Mouse (Mus musculus) intestine, postnatal 0 days (tissue): ENCODE measurements at regions not wholly inside any gene's neighbourhood (a gene's known extent, or its start where the extent isn't known, plus 50 kb on each side); places are given as distances from the start of the nearest gene placed in this dataset.

ENCODE experiments used
- ATAC-seq: fragments of 200-750 bp; cut with Nextera tagmentation; 2 replicates; pipeline ENCODE4 v1.8.0; 2017; ENCODE audit warnings: mild to moderate bottlenecking, moderate TSS enrichment, moderate library complexity
- H3K27ac ChIP-seq: fragments of 300-500 bp; sonication (generic); 2 replicates; pipeline ENCODE4 v1.5.1; 2014; ENCODE audit warnings: mild to moderate bottlenecking, low read depth, low read length, moderate library complexity
- H3K27me3 ChIP-seq: fragments of 300-500 bp; sonication (generic); replicated peaks from 2 replicates; pipeline ENCODE4 v1.6.1; 2014; ENCODE audit warnings: low read length, mixed read lengths; ENCODE audit not compliant: control insufficient read depth, insufficient read depth
- H3K36me3 ChIP-seq: fragments of 300-500 bp; sonication (generic); 2 replicates; pipeline ENCODE4 v1.6.1; 2014; ENCODE audit warnings: mild to moderate bottlenecking, moderate library complexity; ENCODE audit not compliant: control insufficient read depth, insufficient read depth
- H3K4me1 ChIP-seq: fragments of 300-500 bp; sonication (generic); replicated peaks from 2 replicates; pipeline ENCODE4 v1.6.1; 2014; ENCODE audit warnings: antibody characterized with exemption, low read length, mixed read lengths; ENCODE audit not compliant: control insufficient read depth, insufficient read depth
- H3K4me2 ChIP-seq: fragments of 300-500 bp; sonication (generic); replicated peaks from 2 replicates; pipeline ENCODE4 v1.6.1; 2014; ENCODE audit warnings: low read depth, mild to moderate bottlenecking, moderate library complexity
- H3K4me3 ChIP-seq: fragments of 300-500 bp; sonication (generic); 2 replicates; pipeline ENCODE4 v1.5.1; 2014; ENCODE audit warnings: low read depth, low read length
- H3K9ac ChIP-seq: fragments of 300-500 bp; sonication (generic); 2 replicates; pipeline ENCODE4 v1.6.1; 2014; ENCODE audit warnings: mild to moderate bottlenecking, low read depth, low read length
- H3K9me3 ChIP-seq: fragments of 300-500 bp; sonication (generic); 2 replicates; pipeline ENCODE4 v1.6.1; 2016; ENCODE audit warnings: mixed run types; ENCODE audit not compliant: control insufficient read depth
- CTCF ChIP-seq: sonication (generic); IDR thresholded peaks from 2 replicates; pipeline ENCODE4 v1.5.1; 2016; ENCODE audit warnings: low read depth, mild to moderate bottlenecking, control low read depth, antibody characterized with exemption, moderate library complexity
- WGBS: fragments of 180-500 bp; shearing (Covaris S2); extraction: QIAGEN DNeasy Blood & Tissue Kit; methylation state at CpG from one replicate; pipeline ENCODE4 v1.1.7; 2014; 5-methylcytosine and 5-hydroxymethylcytosine counted together

DNA sequence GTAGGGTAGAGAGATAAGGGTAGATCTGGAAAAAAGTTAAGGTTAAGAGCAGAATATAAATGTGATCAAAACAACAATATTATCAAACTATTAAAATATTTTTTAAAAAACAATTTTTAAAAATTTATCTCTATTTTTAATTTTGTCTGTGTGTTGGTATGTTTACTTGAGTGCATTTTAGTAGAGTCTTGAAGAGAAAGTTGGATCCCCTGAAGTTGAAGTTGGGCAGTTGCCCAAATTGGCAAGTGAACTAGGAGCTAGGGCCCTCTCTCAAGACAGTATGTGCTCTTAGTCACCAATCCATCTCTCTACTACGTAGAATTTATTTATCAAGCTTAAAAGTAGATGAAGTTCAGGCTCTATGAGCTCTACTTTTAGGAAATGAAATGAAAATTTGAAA, 59.9 kb downstream of the Adamts1 start:
- H3K4me2 ChIP-seq: no peak overlapping the region
- no peak overlapping the region for H3K9ac ChIP-seq
- no peaks in the 10 kb centered on the region for H3K36me3 ChIP-seq
- H3K4me1 ChIP-seq: no peaks in the 10 kb centered on the region
- ATAC-seq: no peak
- H3K27ac ChIP-seq: no peak overlapping the region
- H3K9me3 ChIP-seq: no peaks in the 10 kb centered on the region
- WGBS: 74% methylated on average over 1 of the region's 1 CpGs
- no peak overlapping the region for H3K4me3 ChIP-seq
- no peaks in the 10 kb centered on the region for H3K27me3 ChIP-seq
- TF ChIP-seq CTCF: no peak

DNA sequence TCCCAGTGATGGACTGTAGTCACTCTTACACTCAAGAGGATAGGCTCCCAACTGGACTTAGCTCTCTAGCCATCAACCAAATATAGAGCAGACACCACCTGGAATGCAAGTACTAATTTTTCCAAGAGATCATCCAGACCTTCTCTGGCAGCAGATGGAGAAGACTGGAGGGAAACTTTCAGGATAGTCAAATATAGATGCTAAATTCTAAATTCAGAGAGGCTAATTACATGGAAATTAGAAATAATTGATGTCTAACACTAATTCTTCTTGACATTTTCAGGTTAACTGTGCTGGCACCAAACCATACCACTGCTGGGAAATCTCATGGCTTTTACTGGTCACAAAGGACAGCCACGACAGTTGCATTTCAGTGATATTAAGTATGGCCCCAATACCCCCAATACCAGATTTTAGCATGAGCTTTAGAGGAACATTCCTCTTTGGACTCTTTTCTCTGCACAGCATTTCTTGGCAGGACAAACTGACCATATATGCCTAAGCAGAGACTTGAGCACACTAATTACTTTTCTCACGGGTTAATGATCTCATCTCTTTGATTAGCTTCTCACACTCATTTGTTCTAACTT, 64.2 kb downstream of the Adamts1 start:
- Histone ChIP-seq H3K9ac (no peak overlapping the region), H3K4me2 (no peak overlapping the region), H3K4me3 (no peak overlapping the region), H3K9me3 (no peaks in the 10 kb centered on the region), H3K36me3 (no peaks in the 10 kb centered on the region), H3K27me3 (no peaks in the 10 kb centered on the region), H3K27ac (no peak overlapping the region), H3K4me1 (no peaks in the 10 kb centered on the region)
- 87% methylated on average over 2 of the region's 2 CpGs for WGBS
- ATAC-seq: no peak
- TF ChIP-seq CTCF: no peak

DNA sequence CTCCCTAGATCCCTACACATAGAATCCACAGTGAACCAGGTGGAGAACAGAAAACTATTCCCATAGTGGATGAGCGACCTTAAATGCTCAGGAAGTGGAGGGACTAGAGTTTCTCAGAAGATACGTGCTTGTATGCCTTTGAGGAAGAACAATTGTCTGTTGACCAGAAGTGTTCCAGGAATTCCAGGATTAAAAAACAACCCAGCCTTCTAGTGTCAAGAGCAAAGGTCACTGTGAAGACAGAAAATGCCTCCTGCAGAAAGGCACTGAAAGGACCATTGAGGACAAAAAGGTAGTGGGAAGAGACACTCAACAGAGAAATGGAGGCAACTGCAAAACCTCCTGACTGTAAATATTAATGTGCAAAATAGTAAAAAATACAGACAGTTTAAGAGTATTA, 74.9 kb downstream of the Adamts1 start:
- no peak for TF ChIP-seq CTCF
- WGBS: 40% methylated on average over 2 of the region's 2 CpGs
- Histone ChIP-seq H3K4me1 (no peaks in the 10 kb centered on the region), H3K27me3 (no peaks in the 10 kb centered on the region), H3K36me3 (no peaks in the 10 kb centered on the region), H3K9me3 (no peaks in the 10 kb centered on the region), H3K27ac (no peak overlapping the region), H3K4me3 (no peak overlapping the region), H3K4me2 (no peak overlapping the region), H3K9ac (no peak overlapping the region)
- no peak for ATAC-seq

DNA sequence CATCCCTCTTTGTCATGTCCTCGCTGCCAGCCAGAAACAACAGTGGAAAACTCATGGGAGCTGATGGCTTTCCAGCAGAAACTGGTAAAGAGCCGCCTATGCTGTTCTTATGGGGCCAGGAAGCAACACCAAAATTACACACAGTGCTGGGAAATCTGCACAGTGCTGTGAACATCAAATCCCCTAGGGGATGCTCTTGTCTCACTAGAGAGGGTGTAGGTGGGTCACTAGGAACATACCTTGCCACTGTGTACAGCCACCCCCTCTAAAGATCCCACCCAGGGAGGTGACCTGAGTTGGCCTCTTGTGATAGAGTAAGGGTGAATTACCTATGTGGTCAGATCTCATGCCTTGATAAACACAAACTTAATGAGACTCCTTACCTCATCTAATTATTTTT, 80.9 kb downstream of the Adamts1 start:
- ATAC-seq: no peak
- 64% methylated on average over 2 of the region's 2 CpGs for WGBS
- no peak overlapping the region for H3K4me2 ChIP-seq

DNA sequence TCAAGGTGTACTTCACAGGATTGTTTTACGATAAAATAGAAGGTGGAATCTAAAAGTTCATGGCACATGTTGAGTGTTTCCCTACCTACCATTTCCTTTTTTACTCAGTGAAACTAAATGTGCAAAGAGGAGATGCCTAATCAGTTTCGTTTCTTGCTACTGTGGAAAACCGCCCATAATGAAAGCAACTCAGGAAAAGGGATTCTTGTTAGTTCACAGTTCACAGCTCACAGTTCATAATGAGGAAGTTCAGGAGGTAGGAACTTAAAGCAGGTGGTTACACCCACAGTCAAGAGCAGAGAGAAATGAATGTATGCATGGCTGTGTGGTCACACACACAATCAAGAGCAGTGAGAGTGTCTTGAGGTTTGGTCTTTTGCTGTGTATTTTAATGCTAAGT, 90.6 kb downstream of the Adamts1 start:
- WGBS: 91% methylated on average over 3 of the region's 3 CpGs
- ATAC-seq: no peak
- H3K4me1 ChIP-seq: no peaks in the 10 kb centered on the region

More for the DNA sequence above, 80.9 kb downstream of the Adamts1 start:
- TF ChIP-seq CTCF: peak; percentile 66
- no peak overlapping the region for H3K9ac ChIP-seq
- no peak overlapping the region for H3K27ac ChIP-seq
- H3K4me1 ChIP-seq: no peaks in the 10 kb centered on the region
- no peaks in the 10 kb centered on the region for H3K9me3 ChIP-seq
- H3K36me3 ChIP-seq: no peaks in the 10 kb centered on the region
- no peak overlapping the region for H3K4me3 ChIP-seq
- H3K27me3 ChIP-seq: no peaks in the 10 kb centered on the region

DNA sequence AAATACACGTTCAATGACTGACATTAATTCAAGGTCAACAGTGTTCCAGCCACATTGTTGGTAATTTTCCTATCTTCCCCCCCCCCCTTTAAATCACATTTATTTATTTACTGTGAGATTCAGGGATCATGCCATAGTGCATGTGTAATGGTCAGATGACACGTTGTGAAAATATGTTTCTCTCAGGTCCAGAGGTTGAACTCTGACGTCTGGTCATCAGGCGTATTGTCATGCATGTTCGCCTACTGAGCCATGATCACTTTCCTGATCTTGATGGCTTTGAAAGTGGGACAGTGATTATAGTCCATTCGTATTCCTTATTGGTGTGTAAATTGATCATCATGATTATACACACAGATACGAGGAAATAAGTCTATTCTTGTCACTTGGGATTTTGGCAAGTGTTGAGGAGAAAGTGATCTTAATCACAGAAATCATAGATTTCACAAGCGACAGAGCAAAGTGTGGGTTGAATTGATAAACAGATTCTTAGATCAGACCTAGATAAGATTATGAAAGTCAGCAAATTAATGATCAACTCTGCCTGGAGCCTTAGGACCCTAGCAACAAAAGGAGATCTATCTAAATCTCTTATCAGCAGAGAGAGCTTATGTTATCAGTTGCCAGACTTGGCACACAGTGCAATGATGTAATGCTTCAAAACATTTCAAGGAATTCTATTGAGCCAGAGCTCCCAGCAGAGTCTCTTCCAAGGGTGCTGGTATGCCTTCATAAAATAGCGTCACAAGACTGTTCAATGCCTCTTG, 98.5 kb downstream of the Adamts1 start:
- no peaks in the 10 kb centered on the region for H3K36me3 ChIP-seq
- H3K27ac ChIP-seq: no peak overlapping the region
- no peaks in the 10 kb centered on the region for H3K27me3 ChIP-seq
- ATAC-seq: peak; percentile 54; the same call in 1 of the 2 replicates
- no peak overlapping the region for H3K4me2 ChIP-seq
- no peaks in the 10 kb centered on the region for H3K9me3 ChIP-seq
- no peak overlapping the region for H3K9ac ChIP-seq
- WGBS: 52% methylated on average over 9 of the region's 9 CpGs
- H3K4me1 ChIP-seq: no peaks in the 10 kb centered on the region
- no peak for TF ChIP-seq CTCF
- no peak overlapping the region for H3K4me3 ChIP-seq

More for the DNA sequence above, 90.6 kb downstream of the Adamts1 start:
- Histone ChIP-seq H3K4me3 (no peak overlapping the region), H3K27me3 (no peaks in the 10 kb centered on the region), H3K36me3 (no peaks in the 10 kb centered on the region), H3K4me2 (no peak overlapping the region), H3K9ac (no peak overlapping the region), H3K27ac (no peak overlapping the region), H3K9me3 (no peaks in the 10 kb centered on the region)
- TF ChIP-seq CTCF: no peak
